Mouse (Mus musculus) layer of hippocampus, adult 9-10 months (tissue): Measurements from ENCODE around the gene Mical2.

Source experiments
- DNase-seq: peaks from one replicate; pipeline ENCODE4 v3.0.0; 2022; ENCODE audit warnings: low spot score

Gene Mical2

GRCm38 (mm10) chr7:112458440-112458839 is 232.8 kb downstream of the Mical2 start:
- DNase-seq = no peak
